Mouse (Mus musculus): ENCODE data around the gene Rpp25. TPM values are rescaled to one million over a fixed set of nuclear protein-coding genes. Genes with fewer than 3 reads are reported as not detected.

The Rpp25 gene
- total RNA-seq (2021) = 10 to 100 TPM; 16.9 to 18.5 TPM
- long read RNA-seq, experiment 1, transcript Rpp25-201 (1 exons, 1,423 nt) = major isoform, 12 of 12 reads
- long read RNA-seq, experiment 1, partial matches to known transcripts = 0 of 12 reads
- long read RNA-seq, experiment 1, other reads (novel, unspliced or antisense) = 0 of 12 reads
- long read RNA-seq, experiment 2, transcript Rpp25-201 (1 exons, 1,423 nt) = major isoform, 7 of 7 reads
- long read RNA-seq, experiment 2, partial matches to known transcripts = 0 of 7 reads
- long read RNA-seq, experiment 2, other reads (novel, unspliced or antisense) = 0 of 7 reads

- no peak for TF ChIP-seq CTCF (IDR thresholded peaks at IDR 0.05)
- peak; percentile 54 to 70 for DNase-seq (ENCODE audit: extremely low spot score in 1 of 2, low spot score in 2 of 2)
- Histone ChIP-seq H3K4me3 (peak within 1 kb of the TSS; percentile 57), H3K27ac (peak within 1 kb of the TSS; percentile 69)
- intact Hi-C loops (cut with DNase I) = loop anchor here (2.0 kb wide), 3 partner anchors 17 to 35 kb away; partner anchors contain the start of genes Cox5a and Scamp5
Measured at GRCm38 (mm10) chr9:57503622-57504380, at the start of gene Rpp25. Gene Rpp25, plus strand, starts transcription at chr9:57504026.

GRCm38 (mm10) chr9:57459707-57460106, 44.1 kb upstream of the Rpp25 start:
- DNase-seq (ENCODE audit: extremely low spot score in 1 of 2, low spot score in 2 of 2) = no peak
- peak; percentile 36 for TF ChIP-seq CTCF (IDR thresholded peaks at IDR 0.05)
- H3K27ac ChIP-seq = no peak overlapping the region
- no peak overlapping the region for H3K4me3 ChIP-seq
- intact Hi-C loops (cut with DNase I) = no loop called here

- intact Hi-C loops (cut with DNase I) = no loop called here
- Histone ChIP-seq H3K27ac (no peak overlapping the region), H3K4me3 (no peak overlapping the region)
- DNase-seq (ENCODE audit: extremely low spot score in 1 of 2, low spot score in 2 of 2) = no peak
- TF ChIP-seq CTCF (IDR thresholded peaks at IDR 0.05) = no peak
Measured at GRCm38 (mm10) chr9:57462866-57463265, 41.0 kb upstream of the Rpp25 start.

GRCm38 (mm10) chr9:57466101-57466500, 37.7 kb upstream of the Rpp25 start:
- intact Hi-C loops (cut with DNase I) = no loop called here
- DNase-seq (ENCODE audit: extremely low spot score in 1 of 2, low spot score in 2 of 2) = no peak
- Histone ChIP-seq H3K27ac (no peak overlapping the region; the same call in 1 of the 2 replicates), H3K4me3 (peak overlapping the region; percentile 55)
- no peak for TF ChIP-seq CTCF (IDR thresholded peaks at IDR 0.05)

GRCm38 (mm10) chr9:57467271-57467771, 36.5 kb upstream of the Rpp25 start:
- peak overlapping the region; percentile 99 for H3K27ac ChIP-seq
- peak overlapping the region; percentile 55 for H3K4me3 ChIP-seq
- intact Hi-C loops (cut with DNase I) = no loop called here
- DNase-seq (ENCODE audit: extremely low spot score in 1 of 2, low spot score in 2 of 2) = peak; percentile 52 to 59
- no peak for TF ChIP-seq CTCF (IDR thresholded peaks at IDR 0.05)

GRCm38 (mm10) chr9:57467896-57468549, 35.8 kb upstream of the Rpp25 start, which contains the start of gene Scamp5:
Gene Scamp5, minus strand, starts transcription at chr9:57468060.
- intact Hi-C loops (cut with DNase I) = loop anchor here (2.0 kb wide), 1 partner anchor 35 kb away; no protein-coding TSS in a partner anchor
- H3K27ac ChIP-seq = peak within 1 kb of the TSS; percentile 99
- peak within 1 kb of the TSS; percentile 55 for H3K4me3 ChIP-seq
- no peak for TF ChIP-seq CTCF (IDR thresholded peaks at IDR 0.05)
- peak; percentile 88 to 91 for DNase-seq (ENCODE audit: extremely low spot score in 1 of 2, low spot score in 2 of 2)

GRCm38 (mm10) chr9:57468914-57469313, 34.9 kb upstream of the Rpp25 start:
- Histone ChIP-seq H3K4me3 (peak overlapping the region; percentile 55), H3K27ac (peak overlapping the region; percentile 99)
- peak; percentile 17 to 47 for DNase-seq (ENCODE audit: extremely low spot score in 1 of 2, low spot score in 2 of 2)
- no peak for TF ChIP-seq CTCF (IDR thresholded peaks at IDR 0.05)
- intact Hi-C loops (cut with DNase I) = loop anchor here (2.0 kb wide), 1 partner anchor 34 kb away; no protein-coding TSS in a partner anchor

- DNase-seq (ENCODE audit: extremely low spot score in 1 of 2, low spot score in 2 of 2) = peak; percentile 85 to 89
- no peak overlapping the region for H3K27ac ChIP-seq
- no peak overlapping the region for H3K4me3 ChIP-seq
- intact Hi-C loops (cut with DNase I) = loop anchor here (1.0 to 2.0 kb wide), 2 partner anchors 17 to 32 kb away; no protein-coding TSS in a partner anchor
- peak; percentile 98 for TF ChIP-seq CTCF (IDR thresholded peaks at IDR 0.05)
Measured at GRCm38 (mm10) chr9:57485774-57486173, 18.1 kb upstream of the Rpp25 start.

- DNase-seq (ENCODE audit: extremely low spot score in 1 of 2, low spot score in 2 of 2) = no peak
- TF ChIP-seq CTCF (IDR thresholded peaks at IDR 0.05) = no peak
- intact Hi-C loops (cut with DNase I) = loop anchor here (2.0 kb wide), 1 partner anchor 15 kb away; no protein-coding TSS in a partner anchor
- Histone ChIP-seq H3K27ac (no peak overlapping the region), H3K4me3 (no peak overlapping the region)
Measured at GRCm38 (mm10) chr9:57487807-57488206, 16.0 kb upstream of the Rpp25 start.

GRCm38 (mm10) chr9:57493532-57493931, 10.3 kb upstream of the Rpp25 start:
- intact Hi-C loops (cut with DNase I) = no loop called here
- Histone ChIP-seq H3K27ac (no peak overlapping the region), H3K4me3 (no peak overlapping the region)
- no peak for TF ChIP-seq CTCF (IDR thresholded peaks at IDR 0.05)
- DNase-seq (ENCODE audit: extremely low spot score in 1 of 2, low spot score in 2 of 2) = no peak

GRCm38 (mm10) chr9:57494970-57495369, 8.9 kb upstream of the Rpp25 start:
- Histone ChIP-seq H3K27ac (no peak overlapping the region), H3K4me3 (no peak overlapping the region)
- DNase-seq (ENCODE audit: extremely low spot score in 1 of 2, low spot score in 2 of 2) = no peak
- intact Hi-C loops (cut with DNase I) = no loop called here
- TF ChIP-seq CTCF (IDR thresholded peaks at IDR 0.05) = no peak
